Mouse (Mus musculus) left cerebral cortex, adult 9 months (tissue): ENCODE measurements at regions not wholly inside any gene's neighbourhood (a gene's known extent, or its start where the extent isn't known, plus 50 kb on each side); places are given as distances from the start of the nearest gene placed in this dataset.

Experiments
- DNase-seq, 2 experiments: peaks; one replicate each; pipeline ENCODE4 v3.0.0; 2022; ENCODE audit warnings: low spot score in 2 of 2

DNA sequence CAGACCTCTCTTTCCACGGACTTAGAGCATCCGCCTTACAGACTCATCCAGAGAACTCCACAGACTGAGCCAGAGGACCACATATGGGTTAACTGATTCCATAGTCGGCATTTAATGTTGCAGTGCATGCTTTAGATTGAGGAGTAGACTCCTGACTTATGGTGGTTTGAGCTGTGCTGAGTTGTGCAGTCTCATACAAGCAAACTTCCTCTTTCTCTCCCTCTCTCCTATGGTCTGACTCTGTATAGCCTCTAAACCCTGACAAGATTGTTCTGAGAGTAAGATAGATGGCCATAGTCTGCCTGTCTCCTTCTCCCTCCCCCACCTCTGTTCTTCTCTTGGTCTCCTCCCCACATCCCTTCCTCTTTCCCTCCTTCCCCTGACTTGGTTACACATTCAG lies 616.0 kb downstream of the Ryr2 start:
- no peak for DNase-seq

DNA sequence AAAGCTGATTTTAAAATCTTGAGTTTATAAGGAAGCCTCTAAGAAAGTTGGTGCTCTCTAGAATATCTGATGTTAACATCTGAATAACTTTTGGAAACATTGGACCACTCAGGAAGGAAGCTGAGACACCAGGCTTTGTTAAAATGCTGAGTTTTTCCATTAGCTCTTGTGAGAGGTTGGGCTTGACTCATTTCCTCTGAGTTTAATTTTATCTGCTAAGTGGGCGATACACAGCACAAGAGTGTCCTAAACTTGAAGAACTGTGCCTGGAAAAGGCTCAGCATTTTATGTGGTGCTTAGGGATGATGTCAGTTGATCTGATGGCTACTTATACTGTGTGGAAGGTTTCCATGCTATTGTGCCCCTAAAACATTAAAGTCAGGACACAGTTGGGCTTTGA lies 623.6 kb downstream of the Ryr2 start:
- peak; percentile 15 to 29 for DNase-seq

DNA sequence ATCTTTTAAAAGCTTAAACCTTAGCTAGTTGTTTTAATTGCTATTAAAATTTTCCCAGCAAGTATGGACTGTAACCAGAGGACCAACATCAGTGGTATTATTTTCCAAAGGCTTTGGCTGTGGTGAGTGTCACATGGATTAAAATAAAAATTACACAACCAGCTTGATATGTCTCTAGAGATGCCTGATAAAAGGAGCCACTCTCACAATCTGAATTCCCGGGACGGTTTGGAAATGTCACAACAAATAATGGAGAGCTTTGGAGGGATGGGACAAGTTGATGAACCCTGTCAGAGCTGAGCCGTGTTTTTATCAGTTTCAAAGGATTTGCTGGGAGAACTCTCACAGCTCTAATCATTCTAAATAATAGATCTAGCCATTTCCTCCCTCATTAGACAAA lies 624.0 kb downstream of the Ryr2 start:
- DNase-seq, result no peak

DNA sequence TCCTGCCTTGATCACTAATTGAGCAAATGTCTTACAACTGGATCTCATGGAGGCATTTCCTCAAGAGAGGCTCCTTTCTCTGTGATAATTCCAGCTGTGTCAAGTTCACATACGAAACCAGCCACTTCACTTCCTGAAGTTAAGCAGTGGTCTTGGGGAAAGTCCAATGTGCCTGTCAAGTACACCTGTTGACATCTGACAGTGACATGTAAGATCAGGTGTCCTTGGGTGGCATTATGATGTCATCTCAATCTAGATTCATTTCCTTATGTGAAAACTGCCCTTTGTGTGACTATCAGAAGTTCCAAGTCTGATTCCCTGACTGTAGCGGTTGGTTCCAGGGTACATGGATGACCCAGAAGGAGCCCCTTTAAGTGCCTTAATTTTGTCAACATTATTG lies 646.5 kb downstream of the Ryr2 start:
- DNase-seq, result no peak

DNA sequence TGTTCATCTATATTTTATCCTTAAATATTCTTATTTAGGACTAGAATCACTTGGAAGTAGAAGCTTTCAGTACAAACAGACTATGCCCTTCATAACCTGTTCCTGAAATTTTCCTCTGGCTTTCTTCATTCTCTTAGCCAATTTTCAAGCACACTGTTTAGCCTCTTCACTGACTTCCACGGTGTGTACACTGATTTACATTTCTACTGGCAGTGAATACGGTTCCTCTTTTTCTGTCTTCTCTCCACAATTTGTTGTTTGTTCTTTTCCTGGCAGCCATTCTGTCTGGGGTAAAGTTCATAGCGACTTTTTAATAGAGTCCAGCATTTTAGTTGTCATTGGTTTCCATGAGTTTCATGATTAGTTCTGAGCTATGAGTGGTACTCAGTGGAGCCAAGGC lies 651.6 kb downstream of the Ryr2 start:
- no peak for DNase-seq

DNA sequence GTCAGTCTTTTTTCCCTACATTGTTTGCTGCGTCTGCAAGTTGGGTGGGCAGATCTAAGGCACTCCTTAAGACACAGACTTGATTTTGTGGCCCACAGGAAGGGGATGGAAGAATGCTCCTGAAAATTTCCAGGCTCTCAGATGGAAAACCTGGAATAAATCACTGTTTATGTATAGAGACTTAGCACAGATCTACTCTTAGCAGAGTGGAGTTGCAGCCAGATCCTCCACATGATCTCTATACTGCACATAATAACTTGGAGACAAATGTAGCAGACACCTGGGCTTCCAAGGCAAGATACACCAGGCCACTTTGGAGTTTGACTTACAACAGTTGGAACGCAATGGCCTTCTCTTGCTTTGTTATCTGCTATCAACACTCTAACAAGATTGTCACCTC lies 654.3 kb downstream of the Ryr2 start:
- DNase-seq, result no peak

DNA sequence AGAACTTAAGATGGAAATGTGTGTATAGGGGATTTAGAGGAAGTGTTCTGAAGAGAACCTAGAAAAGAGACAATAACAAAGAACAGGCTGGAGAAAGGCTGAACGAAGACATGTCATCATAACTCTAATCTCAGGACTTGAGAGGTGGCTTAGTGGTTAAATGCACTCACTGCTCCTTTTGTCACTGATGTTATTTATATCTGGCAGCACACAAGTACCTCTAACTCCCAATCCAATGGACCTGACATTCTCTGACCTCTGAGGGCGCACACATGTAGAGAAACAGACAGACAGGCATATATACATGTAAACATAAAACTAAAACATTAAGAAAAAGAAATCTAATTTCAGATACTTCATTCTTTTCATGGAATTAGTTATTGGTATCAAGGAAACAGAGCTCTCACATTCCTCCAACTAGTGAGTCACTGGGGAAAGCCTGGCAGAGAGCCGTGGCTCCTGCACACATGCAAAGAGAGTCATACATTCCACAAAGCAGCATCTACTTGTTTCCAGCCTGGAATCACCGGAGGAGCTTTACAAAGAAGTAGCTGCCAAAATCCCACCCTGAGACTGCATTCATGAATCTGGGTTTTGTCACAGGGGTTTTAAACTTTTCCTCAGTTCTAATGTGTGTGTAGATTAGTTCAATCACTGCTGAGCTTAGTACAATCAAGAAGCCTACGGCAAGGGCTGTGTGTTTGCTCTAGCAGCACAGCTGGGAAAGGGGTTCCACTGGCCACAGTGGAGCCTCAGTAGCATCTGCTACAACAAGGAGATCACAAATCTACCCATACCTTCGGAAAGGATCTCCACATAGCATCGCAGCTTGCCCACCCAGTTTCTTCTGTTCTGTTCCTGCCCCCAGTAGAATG lies 674.0 kb downstream of the Ryr2 start:
- DNase-seq, result peak in 1 of 2 experiments; percentile 46

DNA sequence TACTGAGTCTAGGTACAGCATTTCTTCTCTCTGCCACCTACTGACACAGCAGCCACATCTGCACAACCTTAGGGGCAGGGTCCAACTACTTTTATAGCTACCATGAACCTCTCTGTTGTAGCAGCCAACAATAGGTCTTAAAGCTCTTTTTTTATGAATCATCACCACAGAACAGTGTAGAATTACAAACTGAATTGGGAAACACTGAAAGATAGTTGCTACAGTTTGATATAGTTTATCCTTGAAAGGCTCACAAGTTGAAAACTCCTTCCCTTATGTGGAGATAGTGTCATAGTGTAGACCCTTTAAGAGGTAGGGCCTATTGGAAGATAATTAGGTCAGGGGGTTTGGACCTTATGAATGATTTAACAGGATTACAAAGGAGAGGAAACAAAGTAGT lies 679.9 kb downstream of the Ryr2 start:
- DNase-seq, result no peak

DNA sequence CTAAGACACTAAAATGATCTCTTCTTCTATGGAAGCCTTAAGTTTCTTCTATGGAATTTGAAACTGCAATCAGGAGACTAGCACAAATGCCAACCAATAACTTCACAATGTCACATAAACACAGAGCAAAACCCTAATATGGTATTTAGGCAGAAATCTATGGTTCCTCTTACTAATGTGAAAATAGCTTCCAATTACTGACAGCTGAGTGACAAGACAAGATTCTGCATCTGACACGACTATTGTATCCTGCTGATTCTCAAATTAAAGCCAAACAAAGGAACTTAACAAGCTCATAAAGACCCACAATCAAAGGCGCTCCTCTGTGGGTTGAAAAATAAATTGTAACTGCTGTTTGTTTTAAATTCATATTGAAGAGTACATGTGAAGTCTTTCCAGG lies 714.7 kb downstream of the Ryr2 start:
- DNase-seq, result no peak

DNA sequence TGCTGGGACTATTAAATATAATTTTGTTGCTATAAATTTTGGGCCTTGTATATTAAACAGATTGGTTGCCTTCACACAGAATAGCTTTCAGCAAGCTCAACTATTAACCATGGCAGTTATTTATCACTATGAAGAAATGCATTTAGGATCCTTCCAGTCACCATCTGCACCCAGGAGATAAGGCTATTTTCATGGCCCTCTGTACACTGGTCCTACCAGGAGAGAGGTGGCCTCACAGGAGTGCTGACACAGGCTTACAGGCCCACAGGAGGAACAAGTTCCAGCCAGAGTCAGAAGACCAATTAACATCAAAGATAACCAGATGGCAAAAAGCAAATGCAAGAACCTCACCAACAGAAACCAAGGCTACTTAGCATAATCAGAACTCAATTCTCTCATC lies 731.3 kb downstream of the Ryr2 start:
- DNase-seq, result no peak

DNA sequence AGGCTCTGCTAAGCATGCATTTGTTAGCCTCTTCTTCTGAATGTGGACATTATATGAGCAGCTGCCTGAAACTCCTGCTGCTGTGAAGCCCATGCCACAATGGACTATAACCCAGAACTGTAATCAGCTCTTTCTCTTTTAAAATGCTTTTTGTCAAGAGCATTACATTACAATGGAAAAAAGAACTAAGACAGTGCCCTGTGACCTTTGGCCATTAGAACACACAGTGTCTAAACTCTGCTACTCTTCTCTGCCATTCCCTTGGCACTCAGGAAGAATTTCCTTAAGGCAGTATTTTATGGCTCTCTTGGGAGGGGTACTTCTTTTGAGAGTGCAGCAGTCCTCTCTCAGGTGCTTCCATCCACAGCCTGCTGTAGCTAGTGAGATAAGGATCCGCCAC lies 737.3 kb downstream of the Ryr2 start:
- no peak for DNase-seq

DNA sequence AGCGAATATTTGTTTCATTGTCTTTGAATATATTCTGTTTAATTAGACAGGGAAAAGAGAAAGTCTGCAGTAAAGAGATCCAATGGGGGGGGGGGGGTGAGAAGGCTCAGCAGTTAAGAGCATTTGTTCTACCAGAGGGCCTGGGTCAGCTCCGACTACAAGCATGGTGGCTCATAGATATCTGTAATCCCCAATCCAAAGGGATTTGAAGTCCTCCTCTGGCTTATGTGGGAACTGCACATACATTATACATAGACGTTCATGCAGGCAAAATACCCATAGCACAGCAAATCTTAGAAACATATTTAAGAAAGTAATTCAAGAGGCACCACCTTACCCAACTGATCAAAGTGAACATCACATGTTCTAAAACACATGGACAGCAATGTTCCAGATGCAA lies 743.9 kb downstream of the Ryr2 start:
- no peak for DNase-seq

DNA sequence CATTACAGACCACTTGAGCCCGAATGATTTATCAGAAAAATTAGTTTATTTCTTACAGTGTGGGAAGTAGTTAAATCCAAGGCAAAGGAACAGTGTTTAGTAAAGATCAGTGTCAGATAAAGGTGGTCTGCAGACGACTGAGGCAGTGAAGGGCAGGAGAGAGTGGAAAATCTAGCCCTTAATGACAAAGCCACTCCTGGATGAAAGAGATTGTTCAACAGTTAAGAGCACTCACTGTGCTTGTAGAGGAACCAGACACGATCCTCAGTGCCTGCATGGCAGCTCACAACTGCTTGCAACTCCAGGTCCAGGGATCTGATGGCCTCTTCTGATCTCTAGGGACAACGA lies 758.3 kb downstream of the Ryr2 start:
- DNase-seq, result no peak

DNA sequence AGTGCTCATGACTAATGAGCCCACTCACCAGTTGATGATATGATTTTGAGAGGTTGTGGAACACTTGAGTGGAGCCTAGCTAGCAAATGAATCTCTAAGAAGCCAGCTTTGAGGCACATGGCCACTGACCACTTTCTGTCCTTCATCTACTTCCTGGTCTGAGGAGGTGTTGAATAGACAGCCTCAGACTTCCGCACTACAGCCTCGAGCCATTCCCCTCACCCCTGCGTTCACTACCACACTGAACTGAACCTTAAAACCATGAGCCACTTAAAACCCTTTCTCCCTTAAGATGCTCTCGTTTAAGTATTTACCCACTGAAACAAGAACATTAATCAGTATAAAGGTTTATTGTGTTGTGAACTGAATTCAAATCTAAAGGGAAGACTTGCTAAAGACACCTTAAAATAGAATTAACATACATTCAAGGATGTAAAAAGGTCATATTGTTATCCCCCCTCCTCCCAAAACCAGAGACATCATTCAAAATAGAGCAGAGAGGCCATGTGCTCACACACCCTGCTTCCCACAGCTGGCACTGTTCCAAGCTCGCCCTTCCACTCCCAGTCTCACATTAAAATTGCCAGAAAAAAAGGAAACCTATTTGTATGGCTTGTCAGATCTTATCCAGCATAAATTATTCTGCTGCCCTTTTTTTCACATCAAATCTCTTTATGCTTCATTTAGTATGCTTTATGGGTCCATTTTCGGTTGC lies 758.8 kb downstream of the Ryr2 start:
- no peak for DNase-seq

DNA sequence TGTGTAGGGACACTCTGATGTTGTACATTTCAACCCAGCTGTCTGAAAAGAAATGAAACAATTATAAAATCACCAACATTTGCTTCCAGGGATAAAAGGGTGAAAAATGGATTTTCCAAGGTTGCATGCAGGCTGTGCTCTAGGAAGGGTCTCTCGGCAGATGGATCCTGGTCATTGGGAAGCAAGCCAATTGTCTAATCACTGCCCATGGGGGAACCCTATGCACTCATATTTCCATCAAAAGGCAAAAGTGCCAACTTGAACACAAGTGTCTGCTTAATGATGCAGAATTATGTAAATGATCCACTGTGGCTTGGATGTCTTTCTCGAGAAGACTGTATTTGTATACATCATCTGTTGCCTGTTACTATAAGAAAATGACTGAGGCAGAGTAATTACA lies 762.2 kb downstream of the Ryr2 start:
- no peak for DNase-seq

DNA sequence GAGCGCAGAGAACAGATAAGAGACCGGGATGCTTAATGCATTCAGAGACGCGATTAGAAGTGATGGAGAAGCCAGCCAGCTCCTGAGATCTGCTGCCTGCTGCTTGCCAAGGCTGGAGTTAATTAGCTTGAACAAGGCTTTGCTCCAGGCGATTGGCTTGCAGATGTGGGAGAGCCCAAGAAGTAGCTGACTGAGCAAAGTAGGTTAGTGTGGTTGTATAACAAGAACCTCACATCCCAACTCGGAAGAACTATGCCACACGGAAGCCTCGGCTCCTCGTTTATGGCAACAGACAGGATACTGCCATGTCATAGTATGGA lies 768.5 kb downstream of the Ryr2 start:
- peak; percentile 10 to 41 for DNase-seq

DNA sequence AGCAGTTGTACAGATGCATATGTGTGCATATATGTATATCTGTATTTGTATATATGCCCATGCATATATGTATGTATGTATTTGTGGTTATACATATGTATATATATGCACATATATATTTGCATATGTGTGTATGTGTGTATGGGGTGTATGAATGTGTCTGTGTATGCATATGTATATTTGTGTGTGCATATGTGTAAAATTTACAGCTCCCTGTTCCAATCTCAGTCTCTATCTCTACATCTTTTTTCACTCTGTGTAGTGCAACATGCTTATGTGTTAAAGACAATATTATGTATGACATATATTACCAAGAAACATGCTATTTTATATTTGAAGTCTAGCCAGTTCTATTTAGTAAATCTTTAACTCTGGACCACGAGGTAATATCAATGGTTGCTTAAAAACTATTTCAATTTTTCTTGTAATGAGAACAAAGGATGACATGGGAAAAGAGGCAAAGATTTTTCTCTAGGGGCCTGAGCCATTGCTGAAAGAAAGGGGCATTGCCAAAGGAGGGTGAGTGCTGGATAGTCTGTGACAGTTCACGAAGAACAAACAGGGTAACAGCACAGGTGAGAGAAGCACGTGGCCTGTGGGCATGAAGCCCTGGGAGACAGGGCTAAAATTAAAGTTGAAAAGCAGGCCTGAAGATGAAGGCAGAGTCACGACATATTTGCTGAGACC lies 769.0 kb downstream of the Ryr2 start:
- DNase-seq, result no peak

DNA sequence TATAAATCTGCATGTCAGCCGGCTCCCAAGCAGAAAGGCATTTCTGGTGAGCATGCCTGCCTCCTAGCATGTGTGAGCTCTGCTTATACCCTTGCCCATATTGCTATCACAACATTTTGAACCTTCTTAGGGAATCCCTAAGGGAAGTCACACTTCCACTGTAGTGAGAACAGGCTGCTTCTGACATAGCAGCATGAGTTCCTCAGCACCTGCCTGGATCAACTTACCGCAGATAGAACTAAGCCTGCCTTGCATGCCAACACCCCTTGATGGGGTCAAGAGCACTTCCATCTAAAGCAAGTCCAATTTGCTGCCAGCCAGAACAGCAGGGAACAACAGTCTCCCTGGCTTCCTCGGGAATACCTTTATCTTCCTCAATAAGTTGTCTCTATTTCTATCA lies 769.8 kb downstream of the Ryr2 start:
- DNase-seq, result no peak

DNA sequence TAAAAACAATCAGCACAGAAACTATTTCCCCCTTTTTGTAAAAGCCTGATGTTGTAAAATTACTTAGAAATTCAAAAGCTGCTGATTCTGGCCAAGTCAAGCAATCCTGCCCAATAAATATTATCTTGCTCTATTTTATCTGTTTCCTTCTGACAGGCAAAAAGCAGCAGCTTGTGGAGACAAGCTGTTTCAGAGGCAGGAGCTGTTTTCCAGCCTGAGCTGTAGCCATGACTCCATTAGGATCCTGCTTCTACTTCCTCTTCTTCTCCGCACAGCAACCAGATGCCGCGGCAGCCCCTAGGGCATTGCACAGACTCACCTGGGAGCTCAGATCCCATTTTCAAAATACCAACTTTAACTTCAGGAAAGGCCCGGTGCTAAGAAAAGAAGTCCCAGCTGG lies 774.8 kb downstream of the Ryr2 start:
- DNase-seq, result no peak

DNA sequence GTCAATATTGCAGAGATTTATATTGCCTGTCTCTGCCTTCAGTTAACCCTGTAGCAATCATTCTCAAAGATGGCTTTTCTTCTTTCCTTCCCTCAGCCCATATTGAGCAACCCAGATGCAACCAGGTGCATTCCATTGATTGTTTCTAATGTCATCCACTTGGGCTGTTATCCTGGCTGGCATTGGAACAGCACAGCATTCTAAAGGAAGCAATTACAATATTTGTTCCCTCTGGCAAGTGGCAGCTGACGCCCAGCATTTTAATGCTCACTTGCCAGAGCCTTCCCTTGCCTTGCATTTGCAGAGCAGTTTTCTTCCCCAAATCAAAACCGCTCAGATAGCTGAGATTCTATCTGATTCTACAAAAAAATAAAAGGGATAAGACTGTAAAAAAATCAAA lies 798.0 kb downstream of the Ryr2 start:
- no peak for DNase-seq

DNA sequence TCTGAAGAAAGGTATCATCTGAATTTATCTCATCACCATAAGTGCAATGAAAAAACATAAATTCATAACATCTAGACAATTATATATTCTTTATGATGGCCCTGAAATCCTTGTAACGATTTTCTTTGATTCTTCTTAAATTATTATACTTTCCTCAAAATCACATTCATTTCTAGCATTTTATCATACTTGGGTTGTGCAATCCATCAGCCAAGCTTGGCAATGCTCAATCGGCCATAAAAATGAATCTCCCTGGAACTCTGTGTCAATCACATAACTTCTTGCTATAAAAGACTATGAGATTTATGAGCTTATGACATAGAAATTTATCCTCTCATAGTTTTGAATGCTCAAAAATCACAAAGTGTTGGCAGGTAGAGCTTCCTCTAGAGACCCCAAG lies 811.3 kb downstream of the Ryr2 start:
- no peak for DNase-seq

DNA sequence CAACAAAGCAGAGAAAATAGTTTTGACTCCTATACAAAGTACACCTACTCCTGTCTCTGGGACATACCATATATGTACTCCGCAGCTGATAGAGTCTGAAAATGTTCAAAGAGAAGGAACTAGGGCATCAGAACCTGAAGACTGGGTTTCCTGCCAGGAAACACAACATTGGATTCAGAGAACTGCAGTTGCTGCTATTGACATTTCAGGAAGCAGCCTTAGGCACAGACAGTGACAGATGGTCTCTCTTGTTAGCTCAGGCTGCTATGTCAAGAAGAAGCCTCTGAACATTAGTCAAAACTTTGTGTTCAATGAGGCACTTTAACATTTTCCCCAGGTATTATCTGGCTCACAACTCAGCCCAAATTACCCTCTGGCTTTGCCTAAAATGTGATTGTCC lies 812.1 kb downstream of the Ryr2 start:
- peak; percentile 15 to 44 for DNase-seq

DNA sequence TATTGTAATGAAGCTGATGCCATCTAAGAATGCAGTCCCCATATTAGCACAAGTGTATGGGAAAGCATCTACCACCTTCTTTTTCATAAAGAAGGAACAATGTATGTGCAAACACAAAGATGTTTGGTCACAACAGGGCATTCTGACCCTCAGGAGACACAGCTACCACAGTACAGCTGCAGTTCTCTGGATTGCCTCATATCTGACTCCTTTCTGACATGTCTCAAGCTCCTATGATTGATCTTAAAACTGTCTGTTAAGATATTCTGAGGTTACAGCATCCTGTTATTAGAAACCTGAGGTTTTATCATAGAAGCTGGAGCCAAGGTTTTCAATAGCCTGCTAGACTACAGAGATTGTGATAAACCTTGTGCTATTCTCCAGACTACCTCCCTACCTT lies 813.0 kb downstream of the Ryr2 start:
- DNase-seq, result no peak
